Mouse (Mus musculus) cerebellum, adult 2 months (tissue): ENCODE measurements around the gene Gpr107. TPM values are rescaled to one million over a fixed set of nuclear protein-coding genes. Genes with fewer than 3 reads are reported as not detected.

Source experiments
- DNase-seq, 2 experiments: peaks; one replicate each; pipeline ENCODE4 v3.0.0; 2021
- H3K27ac ChIP-seq: fragments of 200-500 bp; 2 replicates; pipeline ENCODE4 v1.5.1; 2012; ENCODE audit warnings: low read length, control low read depth, inconsistent platforms; ENCODE audit not compliant: insufficient read depth
- H3K27me3 ChIP-seq: fragments of 200-500 bp; 2 replicates; pipeline ENCODE4 v1.6.1; 2012; ENCODE audit warnings: inconsistent platforms, mild to moderate bottlenecking, low read length, moderate library complexity; ENCODE audit not compliant: control insufficient read depth, insufficient read depth
- H3K4me1 ChIP-seq: fragments of 200-500 bp; 2 replicates; pipeline ENCODE4 v1.6.1; 2011; ENCODE audit warnings: low read length; ENCODE audit not compliant: control insufficient read depth, insufficient read depth
- H3K4me3 ChIP-seq: fragments of 200-500 bp; replicated peaks from 2 replicates; pipeline ENCODE3; 2011; ENCODE audit warnings: mild to moderate bottlenecking, low read depth, low read length, control low read depth; ENCODE audit not compliant: insufficient read depth
- CTCF ChIP-seq: fragments of 200-500 bp; IDR thresholded peaks from 2 replicates; pipeline ENCODE4 v1.5.1; 2011; ENCODE audit warnings: low read depth, mild to moderate bottlenecking, control low read depth, low read length, moderate library complexity, borderline replicate concordance; ENCODE audit not compliant: insufficient read depth
- POLR2A ChIP-seq: fragments of 200-500 bp; IDR thresholded peaks from 2 replicates; pipeline ENCODE4 v1.6.1; 2011; ENCODE audit warnings: low read length, control low read depth, borderline replicate concordance; ENCODE audit not compliant: insufficient read depth
- WGBS: fragments of 180-500 bp; shearing (Covaris S2); methylation state at CpG from one replicate; pipeline ENCODE4 v1.1.7; 2018; 5-methylcytosine and 5-hydroxymethylcytosine counted together
- polyA plus RNA-seq: library from polyadenylated mRNA; depleted of rRNA; stranded (reverse); fragments of >200 nt; gene quantifications from 2 replicates; pipeline ENCODE4 v1.2.3, GENCODE M21; 2012

The Gpr107 gene
- polyA plus RNA-seq, 1 experiment = 30.0 TPM

GRCm38 (mm10) chr2:31111685-31112084 is 40.4 kb upstream of the Gpr107 start:
- no peak for DNase-seq
- peaks cover 51% of the 10 kb centered on the region for H3K4me1 ChIP-seq
- no peak for TF ChIP-seq CTCF
- no peak for TF ChIP-seq POLR2A
- peak overlapping the region; percentile 56; the same call in 1 of the 2 replicates for H3K27ac ChIP-seq
- WGBS = 20% methylated on average over 6 of the region's 6 CpGs
- H3K4me3 ChIP-seq = no peak overlapping the region
- no peaks in the 10 kb centered on the region for H3K27me3 ChIP-seq

- H3K4me3 ChIP-seq = no peak overlapping the region
- TF ChIP-seq CTCF (no peak), POLR2A (no peak)
- no peak for DNase-seq
- no peaks in the 10 kb centered on the region for H3K27me3 ChIP-seq
- H3K4me1 ChIP-seq = peaks cover 48% of the 10 kb centered on the region
- no peak overlapping the region for H3K27ac ChIP-seq
- WGBS = 81% methylated on average over 2 of the region's 2 CpGs
Measured at GRCm38 (mm10) chr2:31114205-31114604, 37.9 kb upstream of the Gpr107 start.

- peaks cover 48% of the 10 kb centered on the region for H3K4me1 ChIP-seq
- DNase-seq = no peak
- 42% methylated on average over 10 of the region's 10 CpGs for WGBS
- peak overlapping the region; percentile 63 for H3K27ac ChIP-seq
- H3K27me3 ChIP-seq = no peaks in the 10 kb centered on the region
- no peak overlapping the region for H3K4me3 ChIP-seq
- TF ChIP-seq CTCF (no peak), POLR2A (no peak)
Measured at GRCm38 (mm10) chr2:31115091-31115942, 36.8 kb upstream of the Gpr107 start.

- Histone ChIP-seq H3K4me3 (no peak overlapping the region), H3K4me1 (peaks cover 45% of the 10 kb centered on the region), H3K27me3 (no peaks in the 10 kb centered on the region), H3K27ac (peak overlapping the region; percentile 73)
- TF ChIP-seq POLR2A = no peak
- WGBS = 29% methylated on average over 10 of the region's 10 CpGs
- no peak for DNase-seq
Measured at GRCm38 (mm10) chr2:31115943-31116731, 36.0 kb upstream of the Gpr107 start.

GRCm38 (mm10) chr2:31118211-31118610 is 33.9 kb upstream of the Gpr107 start:
- H3K27ac ChIP-seq = peak overlapping the region; percentile 58; the same call in 1 of the 2 replicates
- no peak for TF ChIP-seq POLR2A
- no peak for TF ChIP-seq CTCF
- DNase-seq = no peak
- no peak overlapping the region for H3K4me3 ChIP-seq
- H3K27me3 ChIP-seq = no peaks in the 10 kb centered on the region
- H3K4me1 ChIP-seq = peaks cover 48% of the 10 kb centered on the region
- WGBS = 25% methylated on average over 3 of the region's 3 CpGs

GRCm38 (mm10) chr2:31118639-31119380 is 33.3 kb upstream of the Gpr107 start:
- Histone ChIP-seq H3K27ac (peak overlapping the region; percentile 58), H3K27me3 (no peaks in the 10 kb centered on the region), H3K4me1 (peaks cover 53% of the 10 kb centered on the region), H3K4me3 (no peak overlapping the region)
- 27% methylated on average over 10 of the region's 10 CpGs for WGBS
- TF ChIP-seq CTCF (no peak), POLR2A (no peak)
- peak in 1 of 2 experiments; percentile 32 for DNase-seq

GRCm38 (mm10) chr2:31119795-31120194 is 32.3 kb upstream of the Gpr107 start:
- Histone ChIP-seq H3K4me3 (no peak overlapping the region), H3K4me1 (peaks cover 61% of the 10 kb centered on the region), H3K27ac (peak overlapping the region; percentile 35), H3K27me3 (no peaks in the 10 kb centered on the region)
- peak; percentile 76 to 78 for DNase-seq
- TF ChIP-seq CTCF = no peak
- TF ChIP-seq POLR2A = no peak
- WGBS = 10% methylated on average over 13 of the region's 13 CpGs
